Mouse (Mus musculus) cerebellum, adult 11 months (tissue): ENCODE measurements around the gene Gpcpd1.

Source experiments
- DNase-seq: peaks from one replicate; pipeline ENCODE4 v3.0.0; 2022

The Gpcpd1 gene

DNA sequence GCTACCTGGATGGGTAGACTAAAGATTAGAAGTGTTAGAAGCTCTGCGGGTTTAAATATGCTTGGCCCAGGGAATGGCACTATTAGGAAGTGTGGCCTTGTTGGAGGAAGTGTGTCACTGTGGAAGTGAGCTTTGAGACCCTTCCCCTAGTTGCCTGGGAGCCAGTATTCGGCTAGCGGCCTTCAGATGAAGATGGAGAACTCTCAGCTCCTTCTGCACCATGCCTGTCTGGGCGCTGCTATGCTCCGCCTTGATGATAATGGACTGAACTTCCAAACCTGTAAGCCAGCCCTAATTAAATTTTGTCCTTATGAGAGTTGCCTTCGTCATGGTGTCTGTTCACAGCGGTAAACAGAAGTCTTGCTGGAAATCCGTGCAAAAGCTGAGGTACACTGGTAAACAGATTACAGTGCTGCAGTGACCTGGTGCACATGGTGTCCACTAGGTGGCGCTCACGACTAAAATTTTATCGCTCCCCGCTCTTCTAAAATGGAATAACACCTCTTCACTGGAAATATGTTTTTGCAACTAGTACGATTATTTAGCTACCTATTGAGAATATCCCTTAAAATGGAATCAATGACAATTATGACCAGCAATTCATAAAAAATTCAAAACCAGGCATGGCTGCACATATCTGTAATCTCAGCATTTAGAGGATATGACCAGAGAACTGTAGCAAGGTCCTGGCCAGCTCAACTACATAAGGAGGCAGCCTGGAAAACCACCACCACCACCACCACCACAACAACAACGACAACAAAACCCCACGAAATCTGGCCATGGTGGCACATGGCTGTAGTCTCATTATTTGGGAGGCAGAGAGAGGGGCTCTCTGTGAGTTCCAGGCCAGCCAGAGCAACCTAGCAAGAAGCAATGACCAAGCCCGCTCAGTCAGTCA, 71.1 kb downstream of the Gpcpd1 start:
- peak; percentile 77 for DNase-seq

DNA sequence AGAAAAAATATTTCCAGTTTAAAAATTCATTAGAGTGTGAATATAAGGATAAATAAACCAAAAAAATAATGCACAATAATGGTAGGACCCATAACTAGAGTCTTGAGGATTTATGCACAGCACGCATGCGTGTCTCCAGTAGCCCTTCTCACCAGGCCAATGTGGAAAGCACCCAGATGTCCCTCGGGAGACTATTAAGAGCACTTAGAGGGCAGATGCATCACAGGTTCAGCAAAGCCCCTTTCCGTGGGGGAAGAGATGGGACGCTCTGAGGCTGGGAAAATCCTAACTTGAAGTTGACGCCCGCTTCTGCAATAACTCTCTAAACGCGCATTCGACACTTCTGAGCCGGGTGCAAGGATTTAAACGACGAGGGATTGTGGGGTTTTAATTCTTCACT, 71.9 kb downstream of the Gpcpd1 start:
- DNase-seq: no peak

- DNase-seq: no peak
These were observed 72.5 kb downstream of the Gpcpd1 start for GRCm38 (mm10) chr2:132515076-132515475.

DNA sequence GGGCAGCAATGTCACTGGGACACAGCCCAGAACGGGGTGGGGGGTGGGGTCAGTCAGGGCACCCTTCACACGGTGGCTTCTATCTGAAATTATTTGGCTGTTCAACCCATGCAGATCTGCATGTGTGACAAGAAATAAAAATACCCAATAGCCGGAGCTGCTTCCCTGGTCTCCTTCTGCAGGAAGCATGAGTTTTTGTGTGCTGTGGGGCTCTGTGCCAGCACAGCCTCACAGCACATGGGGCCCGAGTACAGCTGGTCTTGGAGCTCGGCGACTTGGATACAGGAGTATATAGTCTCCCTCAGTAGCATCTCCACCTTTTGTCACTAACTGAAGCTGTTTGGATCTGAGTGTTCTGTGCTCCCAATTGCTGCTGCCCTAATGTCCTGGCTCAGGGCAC, 73.2 kb downstream of the Gpcpd1 start:
- DNase-seq: peak; percentile 63

GRCm38 (mm10) chr2:132513371-132514181, 74.0 kb downstream of the Gpcpd1 start:
- peak; percentile 77 for DNase-seq

- peak; percentile 19 for DNase-seq
These were observed 74.6 kb downstream of the Gpcpd1 start for GRCm38 (mm10) chr2:132512977-132513351.

- DNase-seq: peak; percentile 19
These were observed 75.2 kb downstream of the Gpcpd1 start for GRCm38 (mm10) chr2:132512051-132512976.

GRCm38 (mm10) chr2:132511011-132511818, 76.3 kb downstream of the Gpcpd1 start:
- no peak for DNase-seq

DNA sequence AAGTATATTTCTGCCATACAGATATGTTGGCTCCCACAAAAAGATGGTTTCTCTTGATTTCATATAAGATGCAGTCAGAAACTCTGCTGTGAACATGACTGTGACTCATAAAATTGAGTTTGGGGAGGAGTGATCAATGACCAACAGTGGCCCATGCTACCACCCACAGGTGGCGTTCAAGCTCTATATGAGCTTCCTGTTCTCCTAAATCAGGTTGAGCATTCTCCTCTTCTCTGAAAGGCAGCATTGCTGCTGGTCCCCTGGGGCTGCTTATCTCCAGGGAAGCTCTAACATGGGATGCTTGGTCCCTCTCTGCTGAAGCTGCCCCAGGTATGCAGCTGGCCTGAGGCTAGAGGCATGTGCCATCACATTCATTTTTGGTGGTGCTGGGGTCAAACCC, 77.8 kb downstream of the Gpcpd1 start:
- no peak for DNase-seq

DNA sequence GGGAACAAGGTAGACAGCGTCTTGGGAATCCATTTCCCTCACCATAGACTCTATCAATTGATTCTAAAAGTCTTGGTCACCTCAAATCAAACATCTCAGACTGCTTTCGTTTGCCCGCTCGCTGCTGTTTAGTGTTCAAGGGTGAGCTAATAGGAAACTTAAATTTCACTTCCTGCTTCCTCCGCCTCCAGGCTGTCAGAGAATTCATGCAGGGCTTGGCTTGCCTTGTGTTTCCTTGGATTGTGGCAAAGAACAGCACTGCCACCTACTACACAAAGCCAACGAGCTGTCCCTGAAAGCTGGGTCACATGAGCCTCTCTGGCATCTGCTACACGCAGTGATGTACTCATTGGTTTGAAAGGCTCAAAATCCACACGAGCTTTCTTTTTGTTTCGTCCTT, 78.3 kb downstream of the Gpcpd1 start:
- DNase-seq: peak; percentile 34

- DNase-seq: no peak
These were observed 80.0 kb downstream of the Gpcpd1 start for GRCm38 (mm10) chr2:132507521-132507920.

GRCm38 (mm10) chr2:132507091-132507490, 80.4 kb downstream of the Gpcpd1 start:
- no peak for DNase-seq

DNA sequence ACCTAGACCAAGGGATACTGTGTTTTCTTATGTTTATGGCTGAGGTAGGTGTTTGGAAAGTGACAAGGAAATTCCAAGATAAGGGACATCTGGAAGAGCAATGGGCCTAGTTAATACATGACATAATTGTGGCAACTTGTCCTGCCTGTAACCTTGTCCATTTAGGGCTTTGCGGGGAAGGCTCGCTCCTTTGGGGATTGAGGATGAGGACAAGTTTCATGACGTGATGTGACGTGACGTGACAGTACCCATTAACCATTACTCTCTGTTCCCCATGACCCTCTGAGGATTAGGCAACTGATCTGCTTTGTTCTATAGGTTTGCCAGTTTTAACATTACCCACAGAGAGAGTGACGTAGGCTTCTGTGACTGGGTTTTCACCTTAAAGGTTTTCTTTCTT, 81.7 kb downstream of the Gpcpd1 start:
- DNase-seq: no peak

- no peak for DNase-seq
These were observed 89.2 kb downstream of the Gpcpd1 start for GRCm38 (mm10) chr2:132498344-132498743.

DNA sequence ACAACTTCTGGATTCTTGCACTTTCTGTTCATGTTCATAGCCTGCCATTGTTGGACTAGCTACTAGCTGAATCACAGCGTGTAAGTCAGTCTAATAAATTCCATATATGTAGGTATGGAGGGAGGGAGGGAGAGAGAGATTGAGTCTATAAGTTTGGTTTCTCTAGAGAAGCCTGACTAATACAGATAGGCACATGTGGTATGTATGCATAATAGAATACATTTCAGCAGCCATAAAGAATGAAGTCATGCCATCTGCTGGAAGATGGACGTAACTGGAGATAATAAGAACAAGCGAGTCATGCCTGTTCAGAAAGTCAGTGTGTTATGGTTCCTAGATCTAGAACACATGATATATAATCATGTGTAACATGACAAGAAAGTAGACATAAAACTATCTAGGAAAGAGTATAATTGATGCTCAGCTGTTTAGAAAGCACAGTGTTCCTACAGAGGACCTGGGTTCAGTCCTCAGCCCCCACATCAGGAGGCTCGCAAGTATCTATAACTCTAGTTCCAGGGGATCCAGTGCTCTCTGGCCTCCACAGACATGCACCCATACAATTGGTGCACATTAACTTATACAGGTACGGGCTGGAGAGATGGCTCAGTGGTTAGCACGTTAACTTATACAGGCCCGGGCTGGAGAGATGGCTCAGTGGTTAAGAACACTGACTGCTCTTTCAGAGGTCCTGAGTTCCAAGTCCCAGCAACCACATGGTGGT, 90.0 kb downstream of the Gpcpd1 start:
- DNase-seq: no peak

DNA sequence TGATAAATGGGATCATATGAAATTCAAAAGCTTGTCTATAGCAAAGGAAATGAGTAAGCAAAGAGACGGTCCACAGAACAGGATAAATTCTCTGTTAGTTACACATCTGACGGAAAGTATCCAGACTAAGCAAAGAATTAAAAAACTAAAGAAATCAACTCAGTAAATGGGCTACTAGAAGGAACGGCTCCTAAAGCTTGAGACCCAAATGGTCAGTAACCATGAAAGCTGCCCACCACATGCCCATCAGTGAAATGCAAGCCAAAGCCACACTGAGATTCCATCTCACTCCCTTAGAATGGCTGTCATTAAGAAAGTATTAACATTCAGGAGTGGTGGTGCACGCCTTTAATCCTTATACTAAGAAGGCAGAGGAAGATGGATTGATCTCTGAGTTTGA, 94.3 kb downstream of the Gpcpd1 start:
- DNase-seq: no peak

- peak; percentile 64 for DNase-seq
These were observed 102.1 kb downstream of the Gpcpd1 start for GRCm38 (mm10) chr2:132485454-132485853.

DNA sequence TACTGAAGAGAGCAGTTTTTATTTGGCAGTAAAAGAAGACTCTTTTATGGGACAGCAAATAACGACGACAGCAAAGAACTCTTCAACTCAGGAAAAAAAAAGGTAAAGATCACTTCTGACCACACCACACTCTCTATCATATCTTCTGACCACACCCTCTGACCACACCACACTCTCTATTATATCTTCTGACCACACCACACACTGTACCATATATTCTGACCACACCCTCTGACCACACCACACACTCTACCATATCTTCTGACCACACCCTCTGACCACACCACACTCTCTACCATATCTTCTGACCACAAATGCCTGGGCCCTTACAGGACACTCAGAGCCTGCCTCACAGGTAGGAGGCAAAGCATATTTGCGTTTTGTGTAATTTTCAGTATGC, 106.0 kb downstream of the Gpcpd1 start:
- DNase-seq: no peak
